Mouse (Mus musculus) left cerebral cortex, adult 2 months (tissue): Measurements from ENCODE around the gene Zrsr1. TPM values are rescaled to one million over a fixed set of nuclear protein-coding genes. Genes with fewer than 3 reads are reported as not detected.

ENCODE experiments used
- DNase-seq, 2 experiments: peaks; one replicate each; pipeline ENCODE4 v3.0.0; 2021 to 2022; ENCODE audit warnings: low spot score in 2 of 2, mixed read lengths in 1 of 2; ENCODE audit errors: extremely low spot score in 1 of 2
- H3K27ac ChIP-seq: fragments of 200-600 bp; 2 replicates; pipeline ENCODE4 v1.8.1; 2022
- H3K4me3 ChIP-seq: fragments of 200-600 bp; 2 replicates; pipeline ENCODE4 v1.8.1; 2022
- CTCF ChIP-seq: fragments of 200-600 bp; IDR thresholded peaks from 2 replicates; pipeline ENCODE4 v1.8.1; 2022; ENCODE audit warnings: antibody characterized with exemption, mild to moderate bottlenecking, moderate library complexity
- intact Hi-C: fragments of 180-260 bp; cut with DNase I; formaldehyde crosslinking; loops from one replicate; pipeline ENCODE4 v1.15.1; 2025
- long read RNA-seq, 2 experiments: library from polyadenylated mRNA; stranded (forward); transcript quantifications; one replicate each; pipeline ENCODE4 v2.0.0; 2021; ENCODE audit warnings: borderline mapping rate in 2 of 2
- total RNA-seq, 2 experiments: library from RNA; stranded (reverse); gene quantifications; 2 replicates each; pipeline ENCODE4 v1.2.3; 2021

The Zrsr1 gene
- 10 to 100 TPM; 70.0 to 75.6 TPM for total RNA-seq
- long read RNA-seq, experiment 1, full-length matches to known transcripts = 63 of 63 reads
- long read RNA-seq, experiment 1, partial matches to known transcripts = 0 of 63 reads
- long read RNA-seq, experiment 1, other reads (novel, unspliced or antisense) = 0 of 63 reads
- long read RNA-seq, experiment 2, full-length matches to known transcripts = 40 of 41 reads
- long read RNA-seq, experiment 2, partial matches to known transcripts = 0 of 41 reads
- long read RNA-seq, experiment 2, other reads (novel, unspliced or antisense) = 1 of 41 reads

- no peak; the same call in 1 of the 2 replicates for TF ChIP-seq CTCF
- DNase-seq = peak; percentile 68 to 71
- peak within 1 kb of the TSS; percentile 96 for H3K27ac ChIP-seq
- peak within 1 kb of the TSS; percentile 69 for H3K4me3 ChIP-seq
- intact Hi-C loops = loop anchor here (2.0 to 5.0 kb wide), 3 partner anchors 341 to 685 kb away; partner anchors contain the start of gene Tmem17
These were observed at the start of gene Zrsr1 for GRCm38 (mm10) chr11:22971835-22972709. Gene Zrsr1 (plus strand): TSS chr11:22972005.

DNA sequence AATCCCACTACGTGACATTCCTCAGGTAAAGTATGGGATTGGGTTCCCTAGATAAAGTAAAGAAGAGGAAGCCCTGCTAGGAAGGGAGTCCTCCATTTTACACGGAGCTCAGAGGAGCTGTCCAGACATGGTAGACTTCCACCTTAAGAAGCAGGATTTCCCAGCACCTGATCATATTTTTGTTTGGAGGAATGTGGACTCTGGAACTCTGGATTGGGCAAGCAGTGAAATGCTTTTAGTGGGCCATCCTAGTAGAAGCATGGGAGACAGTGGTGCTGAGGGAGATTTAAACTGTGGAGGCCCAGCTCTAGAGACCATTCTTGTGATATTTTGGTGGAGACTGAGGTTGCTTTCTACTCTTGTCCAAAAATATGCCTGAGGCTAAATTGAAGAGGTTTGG lies 49.3 kb upstream of the Zrsr1 start:
- TF ChIP-seq CTCF = no peak
- intact Hi-C loops = no loop called here
- no peak overlapping the region for H3K4me3 ChIP-seq
- no peak overlapping the region for H3K27ac ChIP-seq
- no peak for DNase-seq

DNA sequence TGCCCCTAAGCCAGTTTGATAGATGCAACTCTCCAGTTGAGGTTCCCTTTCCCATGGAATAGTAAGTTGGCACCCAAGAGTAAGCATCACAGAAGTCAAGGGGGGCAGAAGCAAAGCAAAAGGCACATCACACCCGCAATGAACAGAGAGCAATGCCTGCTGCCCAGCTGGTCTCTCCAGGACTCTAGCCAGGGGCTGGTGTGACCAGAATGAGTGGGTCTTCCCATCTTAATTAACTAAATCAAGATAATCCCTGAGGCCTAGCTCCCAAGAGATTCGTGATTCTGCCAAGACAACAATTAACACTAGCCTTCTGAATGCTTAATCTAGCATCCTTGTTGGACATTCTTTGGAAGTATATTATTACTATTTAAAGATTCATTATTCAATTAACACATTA lies 48.2 kb upstream of the Zrsr1 start:
- Histone ChIP-seq H3K27ac (no peak overlapping the region), H3K4me3 (no peak overlapping the region)
- no peak for TF ChIP-seq CTCF
- intact Hi-C loops = no loop called here
- DNase-seq = no peak

- no peak for DNase-seq
- no peak overlapping the region for H3K27ac ChIP-seq
- no peak overlapping the region for H3K4me3 ChIP-seq
- intact Hi-C loops = no loop called here
- TF ChIP-seq CTCF = no peak
These were observed 43.1 kb upstream of the Zrsr1 start for GRCm38 (mm10) chr11:22928586-22929169.

DNA sequence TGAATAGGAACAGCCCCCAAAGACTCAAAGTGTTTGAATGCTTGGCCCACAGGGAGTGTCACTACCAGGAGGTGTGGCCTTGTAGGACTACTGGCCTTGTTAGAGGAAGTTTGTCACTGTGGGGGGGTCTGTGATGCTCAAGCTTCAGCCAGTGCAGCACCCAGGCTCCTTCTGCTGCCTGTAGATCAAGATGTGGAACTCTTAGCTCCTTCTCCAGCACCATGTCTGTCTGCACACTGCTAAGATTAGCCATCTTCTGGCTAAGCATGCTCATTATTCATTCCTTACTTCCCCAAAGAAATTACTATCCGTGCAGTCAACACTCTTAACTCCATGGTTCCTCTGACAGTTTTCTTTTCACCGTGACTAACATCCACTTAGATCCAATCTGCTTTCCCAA lies 41.7 kb upstream of the Zrsr1 start:
- no peak for DNase-seq

GRCm38 (mm10) chr11:22931320-22931905 lies 40.4 kb upstream of the Zrsr1 start:
- Histone ChIP-seq H3K27ac (no peak overlapping the region), H3K4me3 (no peak overlapping the region)
- intact Hi-C loops = no loop called here
- no peak for DNase-seq
- no peak for TF ChIP-seq CTCF

More for the DNA sequence above, 41.7 kb upstream of the Zrsr1 start:
- no peak overlapping the region for H3K4me3 ChIP-seq
- H3K27ac ChIP-seq = no peak overlapping the region
- no peak for TF ChIP-seq CTCF
- intact Hi-C loops = no loop called here

DNA sequence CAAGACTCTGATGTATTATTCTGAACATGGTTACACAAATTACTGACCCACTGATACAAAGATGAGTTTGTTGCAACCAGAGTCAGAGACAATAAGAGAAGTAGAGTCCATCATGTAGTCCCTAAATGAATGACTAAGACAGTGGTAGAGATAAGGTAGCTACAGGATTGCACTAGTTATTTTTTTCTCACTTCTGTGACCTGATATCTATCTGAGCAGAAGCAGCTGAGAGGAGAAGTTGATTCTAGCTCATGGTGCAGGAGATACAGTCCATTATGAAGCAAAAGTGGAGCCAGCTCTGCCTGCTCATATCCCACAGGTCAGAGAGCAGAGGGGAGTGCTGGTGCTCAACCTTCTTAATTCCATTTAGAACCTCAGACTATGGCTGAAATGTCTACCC lies 39.6 kb upstream of the Zrsr1 start:
- intact Hi-C loops = no loop called here
- no peak overlapping the region for H3K4me3 ChIP-seq
- no peak overlapping the region for H3K27ac ChIP-seq
- TF ChIP-seq CTCF = no peak
- DNase-seq = no peak

GRCm38 (mm10) chr11:22936446-22937125 lies 35.2 kb upstream of the Zrsr1 start:
- no peak for TF ChIP-seq CTCF
- H3K27ac ChIP-seq = no peak overlapping the region
- intact Hi-C loops = loop anchor here (5.0 kb wide), 1 partner anchor 79 kb away; no protein-coding TSS in a partner anchor
- DNase-seq = peak; percentile 15 to 48
- no peak overlapping the region for H3K4me3 ChIP-seq

GRCm38 (mm10) chr11:22937716-22938316 lies 34.0 kb upstream of the Zrsr1 start:
- intact Hi-C loops = loop anchor here (5.0 kb wide), 1 partner anchor 81 kb away; no protein-coding TSS in a partner anchor
- Histone ChIP-seq H3K27ac (no peak overlapping the region), H3K4me3 (no peak overlapping the region)
- DNase-seq = no peak
- TF ChIP-seq CTCF = no peak

GRCm38 (mm10) chr11:22938983-22939382 lies 32.8 kb upstream of the Zrsr1 start:
- TF ChIP-seq CTCF = no peak
- DNase-seq = no peak
- no peak overlapping the region for H3K4me3 ChIP-seq
- no peak overlapping the region for H3K27ac ChIP-seq
- intact Hi-C loops = loop anchor here (5.0 kb wide), 1 partner anchor 82 kb away; no protein-coding TSS in a partner anchor

GRCm38 (mm10) chr11:22949101-22949500 lies 22.7 kb upstream of the Zrsr1 start:
- Histone ChIP-seq H3K4me3 (no peak overlapping the region), H3K27ac (no peak overlapping the region)
- intact Hi-C loops = no loop called here
- DNase-seq = no peak
- no peak for TF ChIP-seq CTCF
